Mouse (Mus musculus) bone marrow macrophage, adult 2 months (primary cell): ENCODE measurements around the gene Fermt2.

Experiments used
- CTCF ChIP-seq: IDR thresholded peaks from 2 replicates; pipeline ENCODE4 v1.5.1; 2012; ENCODE audit warnings: low read depth, mild to moderate bottlenecking, low read length, moderate library complexity
- POLR2A ChIP-seq: IDR thresholded peaks from 2 replicates; pipeline ENCODE4 v1.6.1; 2012; ENCODE audit warnings: mild to moderate bottlenecking, low read depth, low read length, borderline replicate concordance

DNA sequence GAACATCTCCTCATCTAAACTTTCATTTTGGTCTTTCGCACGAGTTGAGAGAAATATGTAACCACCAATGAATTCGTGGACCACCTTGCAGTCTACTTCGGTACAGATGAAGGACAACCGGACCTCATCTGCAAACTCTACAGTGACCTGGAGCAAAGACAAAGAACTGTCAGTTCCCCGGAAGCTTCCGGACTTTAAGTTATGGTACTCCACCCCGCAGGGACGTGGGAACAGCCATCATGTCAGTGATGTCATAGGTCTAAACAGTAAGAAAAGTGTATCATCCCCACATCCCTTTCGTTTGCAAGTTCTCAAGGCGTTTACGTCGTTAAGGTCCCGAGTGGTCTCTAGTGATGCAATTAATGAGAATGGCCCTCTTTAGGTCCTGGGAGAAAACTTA, 70.0 kb downstream of the Fermt2 start:
- TF ChIP-seq POLR2A (no peak), CTCF (no peak)
